Mouse (Mus musculus) hindbrain, postnatal 0 days (tissue): Measurements from ENCODE around the gene Zfp775. TPM values are rescaled to one million over a fixed set of nuclear protein-coding genes. Genes with fewer than 3 reads are reported as not detected.

Source experiments
- ATAC-seq: fragments of 200-750 bp; cut with Nextera tagmentation; 2 replicates; pipeline ENCODE4 v1.8.0; 2017; ENCODE audit warnings: mild to moderate bottlenecking, moderate TSS enrichment, moderate library complexity
- DNase-seq: peaks from one replicate; pipeline ENCODE4 v3.0.0-alpha.2; 2015; ENCODE audit warnings: low spot score
- H3K27ac ChIP-seq: fragments of 300-500 bp; sonication (generic); 2 replicates; pipeline ENCODE4 v1.5.1; 2014; ENCODE audit warnings: mild to moderate bottlenecking
- H3K27me3 ChIP-seq: fragments of 300-500 bp; sonication (generic); 2 replicates; pipeline ENCODE4 v1.6.1; 2014; ENCODE audit warnings: low read length, mixed read lengths; ENCODE audit not compliant: insufficient read depth
- H3K36me3 ChIP-seq: fragments of 300-500 bp; sonication (generic); 2 replicates; pipeline ENCODE4 v1.6.1; 2014; ENCODE audit warnings: low read length, mixed read lengths; ENCODE audit not compliant: insufficient read depth
- H3K4me1 ChIP-seq: fragments of 300-500 bp; sonication (generic); 2 replicates; pipeline ENCODE4 v1.6.1; 2014; ENCODE audit warnings: antibody characterized with exemption, low read length, mixed read lengths; ENCODE audit not compliant: insufficient read depth
- H3K4me2 ChIP-seq: fragments of 300-500 bp; sonication (generic); 2 replicates; pipeline ENCODE4 v1.6.1; 2014; ENCODE audit warnings: low read depth, mild to moderate bottlenecking, low read length, moderate library complexity, mixed read lengths
- H3K4me3 ChIP-seq: fragments of 300-500 bp; sonication (generic); 2 replicates; pipeline ENCODE4 v1.5.1; 2014; ENCODE audit warnings: low read length
- H3K9ac ChIP-seq: fragments of 300-500 bp; sonication (generic); replicated peaks from 2 replicates; pipeline ENCODE4 v1.6.1; 2014; ENCODE audit warnings: mild to moderate bottlenecking, low read length, moderate library complexity, mixed read lengths
- H3K9me3 ChIP-seq: fragments of 300-500 bp; sonication (generic); 2 replicates; pipeline ENCODE4 v1.6.1; 2016; ENCODE audit warnings: low read length, mixed read lengths
- CTCF ChIP-seq: IDR thresholded peaks from 2 replicates; pipeline ENCODE4 v1.5.1; 2016; ENCODE audit warnings: antibody characterized with exemption, control low read depth, low read depth
- WGBS: fragments of 180-500 bp; shearing (Covaris S2); extraction: QIAGEN DNeasy Blood & Tissue Kit; methylation state at CpG from one replicate; pipeline ENCODE4 v1.1.7; 2014; 5-methylcytosine and 5-hydroxymethylcytosine counted together
- polyA plus RNA-seq: library from polyadenylated mRNA; unstranded; fragments of >200 nt; fragmentation: Nextera tagmentation; extraction: Ambion mirVana; gene quantifications from 2 replicates; pipeline ENCODE4 v1.2.1, GENCODE M21; 2015
- total RNA-seq: library from RNA; depleted of rRNA; stranded (reverse); fragments of >200 nt; gene quantifications from 2 replicates; pipeline ENCODE4 v1.2.3, GENCODE M21; 2014

Gene Zfp775
- total and polyA plus RNA-seq, 2 experiments from 2014 or later: 8.8 to 11.6 TPM

GRCm38 (mm10) chr6:48596545-48597232 lies 5.2 kb upstream of the Zfp775 start:
- ATAC-seq (no peak), DNase-seq (no peak)
- no peak overlapping the region for H3K4me2 ChIP-seq
- H3K27me3 ChIP-seq: no peaks in the 10 kb centered on the region
- H3K9ac ChIP-seq: no peak overlapping the region
- H3K27ac ChIP-seq: no peak overlapping the region
- TF ChIP-seq CTCF: no peak
- peaks cover 39% of the 10 kb centered on the region for H3K36me3 ChIP-seq
- no peak overlapping the region for H3K4me3 ChIP-seq
- 97% methylated on average over 45 of the region's 45 CpGs for WGBS
- H3K4me1 ChIP-seq: peaks cover 15% of the 10 kb centered on the region
- 0 out of 2 replicates have a peak, but pooled peaks cover 3% of the 10 kb centered on the region for H3K9me3 ChIP-seq

- DNase-seq: no peak
- Histone ChIP-seq H3K27me3 (no peaks in the 10 kb centered on the region), H3K4me2 (no peak overlapping the region), H3K27ac (no peak overlapping the region), H3K9ac (no peak overlapping the region), H3K4me1 (peaks cover 15% of the 10 kb centered on the region), H3K9me3 (0 out of 2 replicates have a peak, but pooled peaks cover 3% of the 10 kb centered on the region), H3K4me3 (no peak overlapping the region), H3K36me3 (peaks cover 39% of the 10 kb centered on the region)
- ATAC-seq: no peak
- TF ChIP-seq CTCF: no peak
- WGBS: 93% methylated on average over 27 of the region's 27 CpGs
Observed at GRCm38 (mm10) chr6:48597233-48597625, 4.6 kb upstream of the Zfp775 start.

GRCm38 (mm10) chr6:48600594-48600993 lies 1.3 kb upstream of the Zfp775 start:
- 100% methylated on average over 1 of the region's 1 CpGs for WGBS
- no peak for TF ChIP-seq CTCF
- H3K4me1 ChIP-seq: peaks cover 8% of the 10 kb centered on the region
- no peak overlapping the region for H3K9ac ChIP-seq
- H3K4me2 ChIP-seq: no peak overlapping the region
- H3K4me3 ChIP-seq: no peak overlapping the region
- H3K36me3 ChIP-seq: peaks cover 39% of the 10 kb centered on the region
- no peaks in the 10 kb centered on the region for H3K27me3 ChIP-seq
- no peak for ATAC-seq
- 0 out of 2 replicates have a peak, but pooled peaks cover 3% of the 10 kb centered on the region for H3K9me3 ChIP-seq
- DNase-seq: no peak
- peak overlapping the region; percentile 94; the same call in 1 of the 2 replicates for H3K27ac ChIP-seq

GRCm38 (mm10) chr6:48602080-48602741 lies 348 bp downstream of the Zfp775 start:
- peak overlapping the region; percentile 74 for H3K4me3 ChIP-seq
- H3K4me1 ChIP-seq: peaks cover 8% of the 10 kb centered on the region
- H3K27ac ChIP-seq: peak overlapping the region; percentile 94
- WGBS: under 1% methylated on average over 28 of the region's 28 CpGs
- H3K9me3 ChIP-seq: 0 out of 2 replicates have a peak, but pooled peaks cover under 1% of the 10 kb centered on the region
- ATAC-seq (peak; percentile 86; the same call in 1 of the 2 replicates), DNase-seq (peak; percentile 52)
- peaks cover 27% of the 10 kb centered on the region for H3K36me3 ChIP-seq
- no peaks in the 10 kb centered on the region for H3K27me3 ChIP-seq
- TF ChIP-seq CTCF: no peak
- peak overlapping the region; percentile 99 for H3K4me2 ChIP-seq
- peak overlapping the region; percentile 83 for H3K9ac ChIP-seq

- Histone ChIP-seq H3K9me3 (no peaks in the 10 kb centered on the region), H3K9ac (no peak overlapping the region), H3K4me1 (no peaks in the 10 kb centered on the region), H3K27ac (no peak overlapping the region), H3K27me3 (no peaks in the 10 kb centered on the region), H3K36me3 (no peaks in the 10 kb centered on the region), H3K4me3 (no peak overlapping the region), H3K4me2 (no peak overlapping the region)
- WGBS: 52% methylated on average over 2 of the region's 2 CpGs
- TF ChIP-seq CTCF: no peak
- no peak for ATAC-seq
- DNase-seq: no peak
Observed at GRCm38 (mm10) chr6:48608124-48608523, 6.3 kb downstream of the Zfp775 start.

GRCm38 (mm10) chr6:48609512-48609911 lies 7.6 kb downstream of the Zfp775 start:
- no peak for ATAC-seq
- H3K4me1 ChIP-seq: no peaks in the 10 kb centered on the region
- H3K9me3 ChIP-seq: no peaks in the 10 kb centered on the region
- no peak overlapping the region for H3K27ac ChIP-seq
- H3K36me3 ChIP-seq: peaks cover 8% of the 10 kb centered on the region; the same call in 1 of the 2 replicates
- no peak overlapping the region for H3K4me3 ChIP-seq
- no peak for DNase-seq
- WGBS: 46% methylated on average over 7 of the region's 7 CpGs
- no peak overlapping the region for H3K4me2 ChIP-seq
- no peak overlapping the region for H3K9ac ChIP-seq
- H3K27me3 ChIP-seq: no peaks in the 10 kb centered on the region
- no peak for TF ChIP-seq CTCF
